Mouse (Mus musculus): ENCODE results near the gene Plekha1.

The Plekha1 gene

GRCm38 (mm10) chr7:130954177-130954601 lies 88.6 kb downstream of the Plekha1 start:
- no peak for DNase-seq (ENCODE audit: low read depth, low spot score)

DNA sequence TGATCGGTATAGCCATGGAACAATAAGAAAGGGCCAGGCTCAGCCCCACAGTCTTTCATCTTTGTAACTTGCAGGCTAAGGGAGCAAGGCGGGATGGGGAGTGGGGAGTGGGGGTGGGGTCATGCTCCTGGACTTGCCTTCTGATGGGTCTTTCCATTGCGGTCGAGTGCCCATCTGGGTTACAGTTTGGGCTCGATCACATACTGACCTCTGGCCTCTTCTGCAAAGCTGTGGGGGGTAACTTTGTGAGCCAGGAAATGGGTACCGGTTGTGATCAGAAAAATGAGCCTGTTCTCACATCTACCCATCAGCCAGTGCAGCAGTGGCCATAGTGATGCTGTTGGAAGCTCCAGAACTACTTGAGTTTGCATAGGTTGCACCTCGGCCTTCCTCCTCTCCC lies 93.0 kb downstream of the Plekha1 start:
- DNase-seq (ENCODE audit: low read depth, low spot score): no peak

DNA sequence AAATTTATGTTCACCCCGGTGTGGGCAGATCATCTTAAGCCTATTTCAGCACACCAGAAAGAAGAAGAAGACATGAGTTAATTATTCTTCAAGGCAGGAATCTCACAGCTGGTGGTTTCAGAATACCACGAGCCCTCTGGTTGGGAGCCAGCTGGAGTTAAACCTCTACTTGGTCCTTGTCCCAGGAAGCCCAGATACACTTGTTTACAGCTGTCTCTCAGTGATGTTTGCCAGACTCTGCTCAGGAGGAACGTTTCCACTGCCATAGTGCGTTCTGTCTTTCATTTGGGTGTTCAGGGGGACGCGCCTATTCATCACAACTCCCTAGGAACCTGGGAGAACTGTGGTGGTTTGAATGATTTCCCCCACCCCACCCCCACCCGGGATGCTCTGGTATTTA lies 94.3 kb downstream of the Plekha1 start:
- peak; percentile 63 for DNase-seq (ENCODE audit: low read depth, low spot score)

- peak; percentile 43 for DNase-seq (ENCODE audit: low read depth, low spot score)
Measured at GRCm38 (mm10) chr7:130961429-130961828, 95.9 kb downstream of the Plekha1 start.
